Mouse (Mus musculus) liver, adult 2 months (tissue): ENCODE measurements around the gene Rbms1.

Source experiments
- CTCF ChIP-seq: fragments of 200-500 bp; IDR thresholded peaks from 2 replicates; pipeline ENCODE4 v1.5.1; 2011; ENCODE audit warnings: low read depth, low read length, control low read depth
- POLR2A ChIP-seq: fragments of 200-500 bp; IDR thresholded peaks from 2 replicates; pipeline ENCODE4 v1.6.1; 2011; ENCODE audit warnings: low read length, control low read depth; ENCODE audit not compliant: insufficient read depth; ENCODE audit errors: extremely low read depth

GRCm38 (mm10) chr2:60712483-60712882 is 250.5 kb downstream of the Rbms1 start:
- no peak for TF ChIP-seq CTCF
- no peak for TF ChIP-seq POLR2A
